Mouse (Mus musculus) macrophage (primary cell): ENCODE measurements around the gene Maml1. TPM values are rescaled to one million over a fixed set of nuclear protein-coding genes. Genes with fewer than 3 reads are reported as not detected.
A peak's percentile ranks its signal among the peaks of the same experiment; 100 is the strongest.

Source experiments
- H3K27ac ChIP-seq: fragments of 350-480 bp; formaldehyde crosslinking; 2 replicates; pipeline ENCODE4 v1.9.0; 2021
- H3K36me3 ChIP-seq: fragments of 350-480 bp; formaldehyde crosslinking; 2 replicates; pipeline ENCODE4 v1.9.0; 2021; ENCODE audit errors: inconsistent target
- H3K4me3 ChIP-seq: fragments of 350-480 bp; formaldehyde crosslinking; 2 replicates; pipeline ENCODE4 v1.9.0; 2021; ENCODE audit errors: inconsistent target
- H3K79me2 ChIP-seq: fragments of 350-480 bp; formaldehyde crosslinking; 2 replicates; pipeline ENCODE4 v1.9.0; 2021; ENCODE audit errors: inconsistent target
- WGBS: methylation state at CpG from one replicate; pipeline ENCODE4 v1.1.7; 2026; ENCODE audit warnings: inconsistent platforms; ENCODE audit not compliant: missing documents; 5-methylcytosine and 5-hydroxymethylcytosine counted together
- polyA plus RNA-seq: library from polyadenylated mRNA; stranded (reverse); fragments of 250-400 nt; gene quantifications from 3 replicates; pipeline ENCODE4 v1.2.4, GENCODE M21; 2018; ENCODE audit warnings: inconsistent platforms

Maml1 gene
- polyA plus RNA-seq, 1 experiment from 2014 or later = 12.5 TPM

GRCm38 (mm10) chr11:50269163-50269562, 22.9 kb downstream of the Maml1 start:
- Histone ChIP-seq H3K79me2 (peaks cover 93% of the 10 kb centered on the region), H3K27ac (no peak overlapping the region), H3K36me3 (peaks cover 28% of the 10 kb centered on the region; the same call in 1 of the 2 replicates), H3K4me3 (no peak overlapping the region)
- 84% methylated on average over 2 of the region's 2 CpGs for WGBS

DNA sequence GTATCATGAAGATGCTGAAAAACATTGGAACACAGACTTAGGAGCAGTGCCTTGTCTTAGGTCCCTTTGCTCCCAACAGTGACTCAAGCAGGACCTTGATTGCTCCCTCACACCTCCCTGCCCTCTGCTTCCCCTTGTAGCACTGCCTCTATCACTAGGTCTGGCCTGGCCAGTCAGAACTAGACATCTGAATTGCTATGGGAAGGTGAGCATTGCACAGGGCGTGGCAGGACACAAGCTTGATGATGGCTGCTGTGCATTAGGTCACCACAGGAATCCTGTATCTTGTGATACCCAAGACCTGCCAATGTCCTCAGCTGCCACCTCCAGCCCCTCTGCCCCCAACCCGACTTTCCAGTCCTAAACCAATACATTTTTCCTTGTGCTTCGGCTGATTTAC, 25.1 kb downstream of the Maml1 start:
- WGBS = 98% methylated on average over 3 of the region's 3 CpGs
- Histone ChIP-seq H3K27ac (no peak overlapping the region), H3K4me3 (no peak overlapping the region), H3K79me2 (peaks cover 71% of the 10 kb centered on the region), H3K36me3 (peaks cover 41% of the 10 kb centered on the region)

GRCm38 (mm10) chr11:50265931-50266330, 26.2 kb downstream of the Maml1 start:
- H3K4me3 ChIP-seq = no peak overlapping the region
- H3K79me2 ChIP-seq = peaks cover 61% of the 10 kb centered on the region; the same call in 1 of the 2 replicates
- peaks cover 51% of the 10 kb centered on the region for H3K36me3 ChIP-seq
- 75% methylated on average over 7 of the region's 8 CpGs for WGBS
- no peak overlapping the region for H3K27ac ChIP-seq

DNA sequence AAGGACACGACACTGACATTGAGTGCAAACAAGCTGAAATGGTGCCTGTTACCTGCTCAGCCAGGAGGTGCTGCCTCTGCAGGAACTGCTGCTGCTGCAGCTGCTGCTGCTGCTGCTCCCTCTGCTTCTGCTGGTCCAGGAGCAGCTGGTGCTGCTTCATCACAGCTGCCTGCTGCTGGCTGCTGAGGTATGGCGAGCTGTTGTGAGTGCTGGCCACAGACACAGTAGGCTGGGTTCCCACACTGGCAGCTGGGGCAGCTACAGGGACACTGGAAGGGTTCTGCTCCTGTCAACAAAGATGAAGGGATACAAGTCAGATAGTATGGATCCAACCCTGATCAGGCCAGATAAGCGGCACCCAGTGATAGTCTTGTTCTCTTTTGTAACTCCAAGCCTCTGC, 28.9 kb downstream of the Maml1 start:
- WGBS = 97% methylated on average over 3 of the region's 3 CpGs
- Histone ChIP-seq H3K36me3 (peaks cover 76% of the 10 kb centered on the region), H3K79me2 (peaks cover 33% of the 10 kb centered on the region; the same call in 1 of the 2 replicates), H3K27ac (no peak overlapping the region), H3K4me3 (no peak overlapping the region)

- H3K27ac ChIP-seq = no peak overlapping the region
- H3K4me3 ChIP-seq = no peak overlapping the region
- 55% methylated on average over 4 of the region's 4 CpGs for WGBS
- peaks cover 22% of the 10 kb centered on the region; the same call in 1 of the 2 replicates for H3K79me2 ChIP-seq
- peaks cover 78% of the 10 kb centered on the region for H3K36me3 ChIP-seq
These were observed 30.1 kb downstream of the Maml1 start for GRCm38 (mm10) chr11:50262020-50262419.

- peaks cover 47% of the 10 kb centered on the region for H3K36me3 ChIP-seq
- no peak overlapping the region for H3K27ac ChIP-seq
- no peaks in the 10 kb centered on the region; the same call in 1 of the 2 replicates for H3K79me2 ChIP-seq
- no peak overlapping the region for H3K4me3 ChIP-seq
- 96% methylated on average over 7 of the region's 7 CpGs for WGBS
These were observed 33.8 kb downstream of the Maml1 start for GRCm38 (mm10) chr11:50258310-50258709.

GRCm38 (mm10) chr11:50256615-50257014, 35.5 kb downstream of the Maml1 start:
- peaks cover 34% of the 10 kb centered on the region for H3K36me3 ChIP-seq
- H3K4me3 ChIP-seq = no peak overlapping the region
- no peaks in the 10 kb centered on the region; the same call in 1 of the 2 replicates for H3K79me2 ChIP-seq
- WGBS = 40% methylated on average over 7 of the region's 7 CpGs
- H3K27ac ChIP-seq = no peak overlapping the region

- no peak overlapping the region for H3K4me3 ChIP-seq
- H3K36me3 ChIP-seq = peaks cover 11% of the 10 kb centered on the region
- H3K79me2 ChIP-seq = no peaks in the 10 kb centered on the region
- H3K27ac ChIP-seq = no peak overlapping the region
- 100% methylated on average over 11 of the region's 12 CpGs for WGBS
These were observed 38.0 kb downstream of the Maml1 start for GRCm38 (mm10) chr11:50254010-50254580.

- Histone ChIP-seq H3K27ac (no peak overlapping the region), H3K4me3 (no peak overlapping the region), H3K36me3 (peaks cover 4% of the 10 kb centered on the region; the same call in 1 of the 2 replicates), H3K79me2 (no peaks in the 10 kb centered on the region)
- 100% methylated on average over 1 of the region's 1 CpGs for WGBS
These were observed 38.7 kb downstream of the Maml1 start for GRCm38 (mm10) chr11:50253393-50253792.

DNA sequence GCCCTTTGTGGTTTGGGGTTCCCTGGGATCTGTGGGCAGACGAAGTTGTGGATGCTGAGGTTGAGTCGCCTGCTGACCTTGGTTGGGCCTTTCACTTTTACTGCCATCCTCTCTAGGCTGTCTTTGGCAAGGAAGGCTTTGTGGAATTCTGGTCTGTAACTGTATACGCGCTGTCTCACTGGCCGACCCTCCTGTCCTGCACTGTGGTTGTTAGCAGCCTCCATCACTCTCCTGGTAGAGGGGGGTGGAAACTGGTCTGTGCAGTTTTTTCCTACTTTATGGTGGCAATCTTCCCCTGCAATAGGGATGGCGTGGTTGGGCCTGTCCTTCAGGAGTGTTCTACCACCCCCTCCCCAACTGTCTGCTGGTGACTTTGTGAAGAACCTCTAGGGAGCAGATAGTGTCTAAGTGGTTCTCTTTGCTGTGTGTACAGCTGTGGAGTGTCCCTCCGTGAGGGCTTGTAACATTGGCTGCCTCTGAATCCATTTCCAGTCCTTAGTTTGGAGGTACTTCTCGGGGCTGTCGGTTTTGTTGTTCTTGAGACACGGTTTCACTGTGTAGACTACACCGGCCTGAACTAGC, 39.3 kb downstream of the Maml1 start:
- no peaks in the 10 kb centered on the region; the same call in 1 of the 2 replicates for H3K36me3 ChIP-seq
- WGBS = 92% methylated on average over 11 of the region's 11 CpGs
- H3K4me3 ChIP-seq = no peak overlapping the region
- H3K27ac ChIP-seq = no peak overlapping the region
- H3K79me2 ChIP-seq = no peaks in the 10 kb centered on the region

DNA sequence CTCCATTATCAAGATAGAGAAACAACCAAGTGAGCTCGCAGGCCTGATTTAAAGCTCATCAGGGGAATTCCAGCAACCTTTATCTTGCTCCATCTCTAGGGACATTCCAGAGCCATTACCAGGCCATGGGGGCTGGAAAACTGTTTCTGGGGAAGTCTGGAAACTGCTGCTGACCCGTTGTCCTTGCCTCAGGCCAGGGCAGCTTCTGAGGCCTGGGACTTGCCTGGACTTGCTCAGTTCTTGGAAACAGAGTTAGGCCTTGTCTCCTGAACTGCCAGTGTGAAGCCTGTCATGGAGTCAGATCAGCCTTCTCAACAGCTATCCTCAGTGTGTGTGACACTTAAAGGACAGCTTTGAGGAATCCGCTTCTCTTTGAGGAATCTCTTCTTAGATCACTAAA, 39.9 kb downstream of the Maml1 start:
- Histone ChIP-seq H3K36me3 (no peaks in the 10 kb centered on the region; the same call in 1 of the 2 replicates), H3K4me3 (no peak overlapping the region), H3K27ac (no peak overlapping the region), H3K79me2 (no peaks in the 10 kb centered on the region)
- WGBS = 95% methylated on average over 3 of the region's 3 CpGs

GRCm38 (mm10) chr11:50248473-50249171, 43.5 kb downstream of the Maml1 start:
- Histone ChIP-seq H3K79me2 (no peaks in the 10 kb centered on the region), H3K36me3 (no peaks in the 10 kb centered on the region)
- WGBS = 91% methylated on average over 7 of the region's 7 CpGs

GRCm38 (mm10) chr11:50245269-50245668, 46.8 kb downstream of the Maml1 start:
- H3K4me3 ChIP-seq = no peak overlapping the region
- H3K36me3 ChIP-seq = no peaks in the 10 kb centered on the region
- H3K27ac ChIP-seq = peak overlapping the region; percentile 62; the same call in 1 of the 2 replicates
- no peaks in the 10 kb centered on the region for H3K79me2 ChIP-seq
- 86% methylated on average over 4 of the region's 5 CpGs for whole genome bisulfite sequencing

More at GRCm38 (mm10) chr11:50248473-50249171, 43.5 kb downstream of the Maml1 start:
- Histone ChIP-seq H3K27ac (no peak overlapping the region), H3K4me3 (no peak overlapping the region)

GRCm38 (mm10) chr11:50243926-50244325, 48.2 kb downstream of the Maml1 start:
- no peaks in the 10 kb centered on the region for H3K79me2 ChIP-seq
- H3K36me3 ChIP-seq = no peaks in the 10 kb centered on the region
- peak overlapping the region; percentile 62 for H3K27ac ChIP-seq
- 18% methylated on average over 6 of the region's 6 CpGs for WGBS
- H3K4me3 ChIP-seq = no peak overlapping the region
